11 mouse cellular contexts compared by ENCODE assay signal in genomic region chr6:51458925-51459312, GRCm38 (mm10). TPM values are rescaled to one million over a fixed set of nuclear protein-coding genes. Genes with fewer than 3 reads are reported as not detected.
DNase-seq lines count a peak whose midpoint lies in the region; ATAC-seq and TF ChIP-seq lines count a peak whose summit lies in the region.
"Had no signal": no experiment of that assay in that cellular context is flagged by ENCODE, and none has a peak within 500 bp of the region (broad histone marks: within the 10 kb centered on the region; RNA-seq: fewer than 3 reads in every experiment).

No protein-coding gene starts in this region.

- WGBS in hindbrain, embryonic 12.5 days, result 59% methylated on average over 2 of the region's 2 CpGs
- WGBS in hindbrain, embryonic 13.5 days, result 55% methylated on average over 2 of the region's 2 CpGs
- WGBS in intestine, embryonic 14.5 days, result 48% methylated on average over 2 of the region's 2 CpGs

- H3ac ChIP-seq in myocyte (ENCODE audit: control insufficient read depth, insufficient read length), result no peak overlapping the region

- H3K4me2 ChIP-seq in hindbrain, embryonic 12.5 days (replicated peaks), result no peak overlapping the region
- no peak overlapping the region for H3K4me2 ChIP-seq in hindbrain, embryonic 13.5 days
- H3K4me2 ChIP-seq in intestine, embryonic 14.5 days (ENCODE audit: low read length), result no peak overlapping the region
- no peak overlapping the region for H3K4me2 ChIP-seq in myocyte (ENCODE audit: low read depth)
- H3K4me2 ChIP-seq: heart, embryonic 15.5 days; limb, embryonic 13.5 days had no signal

- peaks cover 12% of the 10 kb centered on the region for H3K79me2 ChIP-seq in myocyte (ENCODE audit: control insufficient read depth, insufficient read depth)

- H3K4me1 ChIP-seq in hindbrain, embryonic 12.5 days, result 0 out of 2 replicates have a peak, but pooled peaks cover 2% of the 10 kb centered on the region
- H3K4me1 ChIP-seq in hindbrain, embryonic 13.5 days (replicated peaks), result peaks cover 9% of the 10 kb centered on the region
- no peaks in the 10 kb centered on the region; the same call in 1 of the 2 replicates for H3K4me1 ChIP-seq in intestine, embryonic 14.5 days (replicated peaks; ENCODE audit: control insufficient read depth, insufficient read depth, low read length)

- peak; percentile 70 for DNase-seq in ZHBTc4 (ENCODE audit: low read depth, low spot score)
- DNase-seq in intestine, embryonic 14.5 days (ENCODE audit: low spot score), result no peak
- DNase-seq in cerebellum, postnatal 4 days (ENCODE audit: low spot score in 2 of 2), result no peak
- DNase-seq in urinary bladder, postnatal 4 days (ENCODE audit: low spot score in 2 of 2), result no peak
- no peak for DNase-seq in left cerebral cortex, adult 11 months (ENCODE audit: low spot score)
- DNase-seq: right cerebral cortex, adult 18-20 months had no signal

- peaks cover 51% of the 10 kb centered on the region for H3K36me3 ChIP-seq in hindbrain, embryonic 12.5 days
- peaks cover 54% of the 10 kb centered on the region for H3K36me3 ChIP-seq in hindbrain, embryonic 13.5 days
- H3K36me3 ChIP-seq in intestine, embryonic 14.5 days (ENCODE audit: control insufficient read depth, insufficient read depth, low read length), result peaks cover 47% of the 10 kb centered on the region
- H3K36me3 ChIP-seq in myocyte (ENCODE audit: control insufficient read depth, insufficient read depth), result peaks cover 55% of the 10 kb centered on the region

- H3K9ac ChIP-seq in hindbrain, embryonic 12.5 days, result no peak overlapping the region
- no peak overlapping the region for H3K9ac ChIP-seq in hindbrain, embryonic 13.5 days
- no peak overlapping the region for H3K9ac ChIP-seq in intestine, embryonic 14.5 days (ENCODE audit: low read length)
- H3K9ac ChIP-seq: heart, embryonic 15.5 days; limb, embryonic 13.5 days had no signal

- no peaks in the 10 kb centered on the region for H3K9me3 ChIP-seq in hindbrain, embryonic 12.5 days (replicated peaks)
- no peaks in the 10 kb centered on the region for H3K9me3 ChIP-seq in hindbrain, embryonic 13.5 days
- no peaks in the 10 kb centered on the region for H3K9me3 ChIP-seq in intestine, embryonic 14.5 days (ENCODE audit: control insufficient read depth, low read length)
- H3K9me3 ChIP-seq: heart, embryonic 15.5 days; limb, embryonic 13.5 days had no signal

- H3K4me3 ChIP-seq in hindbrain, embryonic 12.5 days, result no peak overlapping the region
- H3K4me3 ChIP-seq in hindbrain, embryonic 13.5 days, result no peak overlapping the region
- H3K4me3 ChIP-seq in intestine, embryonic 14.5 days (ENCODE audit: low read depth, low read length), result no peak overlapping the region
- H3K4me3 ChIP-seq in myocyte, result no peak overlapping the region
- H3K4me3 ChIP-seq: heart, embryonic 15.5 days; limb, embryonic 13.5 days had no signal

- ATAC-seq in hindbrain, embryonic 12.5 days (ENCODE audit: low FRiP score), result peak; percentile 47
- ATAC-seq in hindbrain, embryonic 13.5 days (ENCODE audit: low FRiP score), result no peak
- 0 out of 2 replicates have a peak, but pooled peaks have one; percentile 18 for ATAC-seq in intestine, embryonic 14.5 days (replicated peaks; ENCODE audit: low FRiP score, low TSS enrichment, low read depth)

- H3K27me3 ChIP-seq in hindbrain, embryonic 12.5 days, result no peaks in the 10 kb centered on the region
- H3K27me3 ChIP-seq in hindbrain, embryonic 13.5 days, result no peaks in the 10 kb centered on the region
- H3K27me3 ChIP-seq in intestine, embryonic 14.5 days (replicated peaks; ENCODE audit: control insufficient read depth, insufficient read depth, low read length), result no peaks in the 10 kb centered on the region
- no peaks in the 10 kb centered on the region for H3K27me3 ChIP-seq in myocyte (ENCODE audit: control insufficient read depth, insufficient read depth, insufficient read length)
- H3K27me3 ChIP-seq: heart, embryonic 15.5 days; limb, embryonic 13.5 days had no signal

- TF ChIP-seq POLR2A in myocyte (IDR thresholded peaks at IDR 0.05; ENCODE audit: insufficient read length, low read depth), result peak; percentile 24

- H3K27ac ChIP-seq in hindbrain, embryonic 12.5 days, result no peak overlapping the region
- H3K27ac ChIP-seq in hindbrain, embryonic 13.5 days, result no peak overlapping the region; the same call in 1 of the 2 replicates
- no peak overlapping the region for H3K27ac ChIP-seq in intestine, embryonic 14.5 days (ENCODE audit: low read depth)
- H3K27ac ChIP-seq: heart, embryonic 15.5 days; limb, embryonic 13.5 days had no signal

TF ChIP-seq in myocyte, 11 proteins besides CTCF, POLR2A, EP300 and RAD21:
- TF ChIP-seq USF1 (IDR thresholded peaks at IDR 0.05; ENCODE audit: low read depth) (no peak), POLR2AphosphoS2 (IDR thresholded peaks at IDR 0.05; ENCODE audit: insufficient read length, low read depth) (peak; percentile 97)

RNA-seq across cellular contexts. Expression of gene Hnrnpa2b1, which starts 10.8 kb away (rescaled TPM):
- polyA plus RNA-seq in hindbrain, embryonic 12.5 days (2016; fragmentation: Nextera tagmentation; extraction: Ambion mirVana), result 2,304 and 2,598 TPM in 2 replicates
- polyA plus RNA-seq in hindbrain, embryonic 13.5 days (2015; fragmentation: Nextera tagmentation; extraction: Ambion mirVana), result 1,784 and 1,810 TPM in 2 replicates
- 967 and 1,019 TPM in 2 replicates for polyA plus RNA-seq in intestine, embryonic 14.5 days (2014; fragmentation: Nextera tagmentation; extraction: Ambion mirVana)
- 275 TPM for polyA plus RNA-seq in myocyte (2012; fragmentation: generic; extraction: Trizol)

RNA-seq across cellular contexts. Expression of gene Cbx3, which starts 11.2 kb away (rescaled TPM):
- polyA plus RNA-seq in hindbrain, embryonic 12.5 days (2016; fragmentation: Nextera tagmentation; extraction: Ambion mirVana), result 559 and 584 TPM in 2 replicates
- polyA plus RNA-seq in hindbrain, embryonic 13.5 days (2015; fragmentation: Nextera tagmentation; extraction: Ambion mirVana), result 517 TPM in 2 replicates
- 454 and 475 TPM in 2 replicates for polyA plus RNA-seq in intestine, embryonic 14.5 days (2014; fragmentation: Nextera tagmentation; extraction: Ambion mirVana)
- polyA plus RNA-seq in myocyte (2012; fragmentation: generic; extraction: Trizol), result 35.6 TPM

RNA-seq across cellular contexts. Expression of gene Nfe2l3, which starts 26.4 kb away (rescaled TPM):
- 3.8 and 4.5 TPM in 2 replicates for polyA plus RNA-seq in hindbrain, embryonic 12.5 days (2016; fragmentation: Nextera tagmentation; extraction: Ambion mirVana)
- polyA plus RNA-seq in hindbrain, embryonic 13.5 days (2015; fragmentation: Nextera tagmentation; extraction: Ambion mirVana), result 4.0 and 5.0 TPM in 2 replicates
- 2.3 and 3.0 TPM in 2 replicates for polyA plus RNA-seq in intestine, embryonic 14.5 days (2014; fragmentation: Nextera tagmentation; extraction: Ambion mirVana)
- polyA plus RNA-seq in myocyte (2012; fragmentation: generic; extraction: Trizol), result 0.06 TPM

Comparison
In these comparisons a context has a peak if more than half of its experiments do, and no peak if none do; other contexts are left out.
1. RNA of gene Cbx3, which starts 11.2 kb away (polyA plus RNA-seq): 559 to 584 TPM in hindbrain, embryonic 12.5 days, 517 TPM in hindbrain, embryonic 13.5 days and 454 to 475 TPM in intestine, embryonic 14.5 days; 35.6 TPM in myocyte (single experiment); every median in the first group is over 10 times any median in the second.